9 mouse cellular contexts compared by ENCODE assay signal in genomic region chr4:136070592-136070991, GRCm38 (mm10). TPM values are rescaled to one million over a fixed set of nuclear protein-coding genes. Genes with fewer than 3 reads are reported as not detected.
DNase-seq lines count a peak whose midpoint lies in the region; ATAC-seq and TF ChIP-seq lines count a peak whose summit lies in the region.
"Had no signal": no experiment of that assay in that cellular context is flagged by ENCODE, and none has a peak within 500 bp of the region (broad histone marks: within the 10 kb centered on the region; RNA-seq: fewer than 3 reads in every experiment).

No protein-coding gene starts in this region.

- no peak overlapping the region for H3K4me3 ChIP-seq in heart, embryonic 13.5 days
- no peak overlapping the region for H3K4me3 ChIP-seq in kidney, embryonic 16.5 days (ENCODE audit: low read length)
- no peak overlapping the region for H3K4me3 ChIP-seq in stomach, postnatal 0 days (ENCODE audit: low read depth, low read length)
- H3K4me3 ChIP-seq in cerebellum, adult 2 months (replicated peaks; ENCODE audit: insufficient read depth, low read depth, low read length) = no peak overlapping the region

- no peaks in the 10 kb centered on the region for H3K27me3 ChIP-seq in heart, embryonic 13.5 days (replicated peaks)
- H3K27me3 ChIP-seq in kidney, embryonic 16.5 days (ENCODE audit: insufficient read depth, low read length) = no peaks in the 10 kb centered on the region
- no peaks in the 10 kb centered on the region for H3K27me3 ChIP-seq in stomach, postnatal 0 days (ENCODE audit: control insufficient read depth, insufficient read depth, low read length)
- H3K27me3 ChIP-seq in cerebellum, adult 2 months (ENCODE audit: control insufficient read depth, insufficient read depth, low read length) = no peaks in the 10 kb centered on the region

- no peak for TF ChIP-seq CTCF in stomach, postnatal 0 days (IDR thresholded peaks at IDR 0.05; ENCODE audit: low read depth)
- TF ChIP-seq CTCF in cerebellum, adult 2 months (IDR thresholded peaks at IDR 0.05; ENCODE audit: borderline replicate concordance, insufficient read depth, low read depth, low read length) = no peak

- peak overlapping the region; percentile 70 for H3K27ac ChIP-seq in heart, embryonic 13.5 days (replicated peaks)
- peak overlapping the region; percentile 82 for H3K27ac ChIP-seq in kidney, embryonic 16.5 days (ENCODE audit: low read length)
- no peak overlapping the region for H3K27ac ChIP-seq in stomach, postnatal 0 days (replicated peaks)
- H3K27ac ChIP-seq in cerebellum, adult 2 months (ENCODE audit: insufficient read depth, low read length) = no peak overlapping the region

- H3K4me2 ChIP-seq in heart, embryonic 13.5 days = peak overlapping the region; percentile 53; the same call in 1 of the 2 replicates
- H3K4me2 ChIP-seq in kidney, embryonic 16.5 days (replicated peaks; ENCODE audit: low read depth, low read length) = no peak overlapping the region
- H3K4me2 ChIP-seq in stomach, postnatal 0 days (replicated peaks; ENCODE audit: low read depth) = no peak overlapping the region; the same call in 1 of the 2 replicates

- H3K4me1 ChIP-seq in heart, embryonic 13.5 days = peaks cover 19% of the 10 kb centered on the region
- H3K4me1 ChIP-seq in kidney, embryonic 16.5 days (ENCODE audit: insufficient read depth, low read length) = peaks cover 18% of the 10 kb centered on the region
- no peaks in the 10 kb centered on the region for H3K4me1 ChIP-seq in stomach, postnatal 0 days (replicated peaks; ENCODE audit: control insufficient read depth, insufficient read depth)
- 0 out of 2 replicates have a peak, but pooled peaks cover 5% of the 10 kb centered on the region for H3K4me1 ChIP-seq in cerebellum, adult 2 months (ENCODE audit: control insufficient read depth, insufficient read depth, low read length)

- WGBS in heart, embryonic 13.5 days = 45% methylated on average over 6 of the region's 6 CpGs
- 68% methylated on average over 6 of the region's 6 CpGs for WGBS in kidney, embryonic 16.5 days
- 66% methylated on average over 6 of the region's 6 CpGs for WGBS in stomach, postnatal 0 days
- 64% methylated on average over 6 of the region's 6 CpGs for WGBS in cerebellum, adult 2 months

- H3K36me3 ChIP-seq in heart, embryonic 13.5 days = no peaks in the 10 kb centered on the region
- H3K36me3 ChIP-seq in kidney, embryonic 16.5 days (ENCODE audit: insufficient read depth, low read length) = no peaks in the 10 kb centered on the region
- no peaks in the 10 kb centered on the region for H3K36me3 ChIP-seq in stomach, postnatal 0 days (ENCODE audit: control insufficient read depth, insufficient read depth, low read length)
- H3K36me3 ChIP-seq: G1E had no signal

- TF ChIP-seq EP300 in stomach, postnatal 0 days (optimal IDR thresholded peaks at IDR 0.05) = no peak

- no peak for DNase-seq in heart, adult 18-20 months
- no peak for DNase-seq in kidney, adult 8-10 months
- peak; percentile 47 for DNase-seq in thymus, postnatal 4 days
- DNase-seq in thymus, postnatal 25 days = no peak
- DNase-seq in stomach, postnatal 0 days (ENCODE audit: low spot score) = no peak
- DNase-seq in cerebellum, adult 2 months = no peak

- no peak for TF ChIP-seq POLR2A in cerebellum, adult 2 months (IDR thresholded peaks at IDR 0.05; ENCODE audit: borderline replicate concordance, insufficient read depth, low read length)

- no peaks in the 10 kb centered on the region for H3K9me3 ChIP-seq in heart, embryonic 13.5 days
- H3K9me3 ChIP-seq in kidney, embryonic 16.5 days (ENCODE audit: low read length) = no peaks in the 10 kb centered on the region
- H3K9me3 ChIP-seq in stomach, postnatal 0 days (ENCODE audit: control insufficient read depth, low read length) = no peaks in the 10 kb centered on the region
- H3K9me3 ChIP-seq: G1E had no signal

- peak overlapping the region; percentile 61; the same call in 1 of the 2 replicates for H3K9ac ChIP-seq in heart, embryonic 13.5 days
- H3K9ac ChIP-seq in kidney, embryonic 16.5 days (replicated peaks; ENCODE audit: low read length) = no peak overlapping the region
- H3K9ac ChIP-seq in stomach, postnatal 0 days (ENCODE audit: low read length) = no peak overlapping the region

- no peak for ATAC-seq in heart, embryonic 13.5 days (ENCODE audit: extremely low read depth, insufficient number of reproducible peaks, low FRiP score, low TSS enrichment)
- ATAC-seq in kidney, embryonic 16.5 days (ENCODE audit: low FRiP score, low TSS enrichment) = peak; percentile 18; the same call in 1 of the 2 replicates
- peak; percentile 29; the same call in 1 of the 2 replicates for ATAC-seq in stomach, postnatal 0 days (ENCODE audit: low FRiP score, low TSS enrichment)

RNA-seq across cellular contexts. Expression of gene Rpl11, which starts 17.4 kb away (rescaled TPM):
- polyA plus RNA-seq in heart, embryonic 13.5 days (2015; fragmentation: Nextera tagmentation; extraction: Ambion mirVana) = 270 and 324 TPM in 2 replicates
- 100 to 1,000 TPM; 285 to 315 TPM for total RNA-seq in heart, adult 18-20 months (2021)
- 372 and 438 TPM in 2 replicates for polyA plus RNA-seq in kidney, embryonic 16.5 days (2015; fragmentation: Nextera tagmentation; extraction: Ambion mirVana)
- polyA plus RNA-seq in stomach, postnatal 0 days (2015; fragmentation: Nextera tagmentation; extraction: Ambion mirVana) = 369 and 402 TPM in 2 replicates
- polyA plus RNA-seq in cerebellum, adult 2 months (2012; rRNA removed) = 436 and 481 TPM in 2 replicates

RNA-seq across cellular contexts. Expression of gene Eloa, which starts 49.0 kb away (rescaled TPM):
- polyA plus RNA-seq in heart, embryonic 13.5 days (2015; fragmentation: Nextera tagmentation; extraction: Ambion mirVana) = 28.5 and 29.4 TPM in 2 replicates
- 10 to 100 TPM; 33.8 to 34.4 TPM for total RNA-seq in heart, adult 18-20 months (2021)
- polyA plus RNA-seq in kidney, embryonic 16.5 days (2015; fragmentation: Nextera tagmentation; extraction: Ambion mirVana) = 45.1 and 45.2 TPM in 2 replicates
- 21.5 and 22.9 TPM in 2 replicates for polyA plus RNA-seq in stomach, postnatal 0 days (2015; fragmentation: Nextera tagmentation; extraction: Ambion mirVana)
- polyA plus RNA-seq in cerebellum, adult 2 months (2012; rRNA removed) = 18.3 and 19.2 TPM in 2 replicates

Comparison
In these comparisons a context has a peak if more than half of its experiments do, and no peak if none do; other contexts are left out.
1. H3K27ac ChIP-seq: peak in heart, embryonic 13.5 days (single experiment) and kidney, embryonic 16.5 days (single experiment); none in stomach, postnatal 0 days (single experiment) and cerebellum, adult 2 months (single experiment).